Mouse (Mus musculus): ENCODE results near the gene Spata13.

The Spata13 gene

DNA sequence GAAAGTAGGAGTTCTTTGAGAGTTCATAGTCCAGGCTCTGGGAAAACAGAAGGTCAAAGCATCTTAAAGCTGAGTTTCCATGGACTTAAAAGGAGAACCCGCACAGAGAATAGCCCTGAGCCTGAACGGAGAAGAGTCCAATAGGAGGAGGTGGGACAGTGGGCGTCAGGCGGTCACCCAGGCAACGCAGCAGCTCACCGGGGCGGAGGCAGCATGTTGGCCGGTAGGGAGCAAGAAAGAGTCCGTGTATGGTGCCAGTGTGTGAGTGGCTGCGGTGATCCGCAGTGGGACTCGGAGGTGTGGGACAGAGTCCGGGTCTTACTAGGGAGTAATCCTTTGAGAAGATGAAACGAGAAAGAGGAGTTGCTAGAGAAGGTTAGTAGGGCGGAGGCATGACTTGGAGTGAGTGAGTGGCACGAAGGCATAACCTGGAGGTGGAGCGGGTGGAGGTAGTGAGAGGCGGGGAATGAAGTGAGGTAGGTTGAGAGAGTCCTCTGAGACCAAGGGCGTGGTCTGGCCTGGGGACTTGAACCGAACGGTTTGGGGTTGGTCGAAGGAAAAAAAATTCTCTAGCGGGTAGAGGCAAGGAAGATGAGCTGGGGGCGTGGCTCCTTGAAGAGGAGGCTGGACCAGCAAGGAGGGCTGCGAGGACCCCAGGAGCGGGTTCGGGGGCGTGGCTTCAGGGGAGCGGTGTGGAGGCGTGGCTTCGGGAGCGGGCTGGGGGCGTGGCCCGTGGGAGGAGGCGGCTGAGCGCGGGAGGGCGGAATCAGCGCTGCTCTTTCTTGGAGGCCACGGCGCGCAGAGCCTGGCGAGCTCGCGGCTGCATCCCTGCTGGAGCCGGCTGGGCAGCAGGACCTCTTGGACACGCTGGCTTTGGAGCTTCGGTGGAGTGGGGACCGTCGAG lies at the start of gene Spata13:
Gene Spata13, plus strand, starts transcription at position 41 of the 904 bp plus-strand sequence.
- peak; percentile 57 for DNase-seq

DNA sequence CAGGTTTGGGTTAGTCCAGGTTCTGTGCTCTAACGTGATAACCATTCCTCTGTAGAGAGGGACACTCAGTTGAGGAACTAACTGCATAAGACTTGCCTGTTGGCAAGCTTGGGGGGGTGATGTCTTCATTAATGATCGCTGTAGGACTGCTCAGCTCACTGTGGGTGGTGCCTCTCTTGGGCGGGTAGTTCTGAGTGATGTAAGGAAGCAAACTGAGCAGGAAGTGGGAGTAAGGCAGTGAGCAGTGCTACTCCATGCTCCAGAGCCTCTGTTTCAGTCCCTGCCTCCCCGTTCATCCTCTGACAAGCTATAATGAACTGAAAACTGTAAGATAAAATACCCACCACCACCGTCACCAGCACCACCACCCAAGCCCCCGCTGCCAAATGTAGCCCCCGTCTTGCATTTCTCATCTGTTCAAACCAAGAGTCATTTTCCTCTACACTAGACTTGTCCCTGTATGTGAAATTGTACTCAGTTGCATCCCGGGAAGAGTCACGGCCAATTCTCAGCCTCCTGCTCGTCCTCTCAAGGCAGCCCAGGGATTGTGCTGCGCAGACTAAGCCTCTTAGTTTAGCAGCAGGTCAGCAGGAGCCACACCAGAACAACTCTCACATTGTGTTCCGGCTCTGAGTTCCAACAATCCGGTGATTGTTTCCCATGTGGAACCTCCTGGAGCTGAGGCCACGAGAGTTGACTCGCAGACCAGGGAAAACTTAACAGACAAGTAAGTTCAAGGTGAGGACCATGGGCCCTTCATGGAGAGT lies 46.9 kb upstream of the Spata13 start:
- no peak for DNase-seq

DNA sequence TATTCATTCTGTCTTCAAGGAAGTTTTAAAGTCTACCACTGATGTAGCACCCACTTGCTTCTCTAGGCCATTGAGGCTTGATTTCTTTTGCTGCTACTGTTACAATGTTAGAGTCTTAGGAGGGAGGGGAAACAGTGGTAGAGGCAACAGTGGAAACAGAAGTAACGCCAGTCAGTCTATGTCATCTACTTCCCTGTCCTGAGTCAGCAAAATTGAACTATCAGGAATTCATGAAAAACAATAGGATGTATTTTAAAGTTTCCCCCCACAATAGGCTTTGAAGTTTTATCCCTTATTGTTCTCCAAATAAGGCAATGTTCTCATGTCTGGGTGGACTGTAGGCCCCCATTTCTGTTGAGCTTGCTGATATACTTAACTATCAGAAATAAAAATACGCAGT lies 44.8 kb upstream of the Spata13 start:
- DNase-seq: no peak

DNA sequence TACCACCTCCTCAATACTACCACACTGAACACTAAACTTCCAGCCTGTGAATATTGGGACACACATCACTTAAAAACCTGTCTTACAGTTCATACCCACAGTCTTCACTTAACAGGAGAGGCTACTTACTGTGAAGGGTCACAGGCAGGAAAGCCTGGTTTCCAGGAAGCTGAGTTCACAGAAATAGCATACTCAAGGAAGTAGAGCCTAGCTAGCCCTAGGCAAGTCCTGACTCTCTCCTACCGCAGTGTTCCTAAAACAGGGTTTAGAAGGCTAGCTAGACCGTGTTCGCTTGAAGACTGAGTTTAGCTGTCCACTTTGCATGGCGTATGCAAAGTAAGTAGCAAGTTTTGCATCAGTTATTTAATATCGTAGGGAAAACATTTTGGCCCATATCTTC lies 41.5 kb upstream of the Spata13 start:
- no peak for DNase-seq

DNA sequence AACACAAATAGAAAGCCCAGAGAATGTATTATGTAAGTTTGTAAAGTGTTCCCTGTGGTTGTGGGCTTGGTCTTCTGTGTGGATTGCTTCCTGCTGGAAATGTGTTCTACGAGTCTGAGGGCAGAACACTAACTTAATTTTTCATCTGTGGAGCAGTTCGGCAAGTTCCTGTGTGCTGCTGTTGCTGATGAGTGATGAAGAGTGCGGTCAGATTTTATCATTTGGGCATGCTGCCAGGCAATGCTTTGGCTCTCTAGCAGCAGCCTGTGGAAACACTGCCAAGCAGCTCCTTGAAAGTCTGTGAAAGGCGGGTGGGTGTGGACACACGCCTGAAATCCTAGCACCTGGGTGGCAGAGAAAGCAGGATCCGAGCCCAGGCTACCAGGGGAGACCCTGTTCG lies 41.0 kb upstream of the Spata13 start:
- no peak for DNase-seq

DNA sequence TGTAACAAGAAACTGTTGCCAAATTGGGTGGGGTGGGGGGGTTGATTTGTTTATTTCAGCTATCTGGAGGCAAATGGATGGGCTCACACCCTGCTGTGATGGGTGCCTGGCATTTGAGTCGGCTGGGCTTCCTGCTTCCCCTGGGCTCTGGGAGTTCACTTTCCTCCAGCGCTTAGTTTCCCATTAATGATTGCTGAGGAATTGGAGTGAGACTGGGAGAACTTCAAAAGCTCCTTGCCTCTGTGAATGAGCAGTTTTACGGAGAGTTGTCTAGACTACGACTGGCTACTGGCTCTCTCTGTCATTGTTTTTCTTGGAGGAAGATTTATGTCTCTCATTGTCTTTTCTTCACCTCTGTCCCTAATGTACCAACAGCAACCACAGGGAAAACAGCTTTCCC lies 36.2 kb upstream of the Spata13 start:
- no peak for DNase-seq

DNA sequence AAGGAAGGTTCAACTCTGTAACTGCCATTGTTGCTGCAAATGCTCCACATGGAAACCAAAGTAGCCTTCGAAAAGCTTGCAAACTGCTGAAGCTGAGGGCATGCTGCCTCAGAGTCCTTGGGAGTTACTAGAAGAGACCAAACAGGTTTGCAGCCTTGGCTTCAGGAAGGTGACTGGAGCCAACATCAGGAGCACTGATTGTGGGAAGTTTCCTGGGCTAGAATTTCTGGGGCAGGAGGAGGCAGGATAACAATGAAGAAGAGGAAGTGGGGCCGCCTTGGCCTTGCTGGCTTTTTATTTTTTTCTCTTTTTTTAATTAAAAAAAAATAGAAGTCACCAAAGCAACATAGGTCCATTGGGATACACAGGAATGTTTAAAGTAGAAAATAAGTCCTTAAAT lies 34.8 kb upstream of the Spata13 start:
- no peak for DNase-seq

DNA sequence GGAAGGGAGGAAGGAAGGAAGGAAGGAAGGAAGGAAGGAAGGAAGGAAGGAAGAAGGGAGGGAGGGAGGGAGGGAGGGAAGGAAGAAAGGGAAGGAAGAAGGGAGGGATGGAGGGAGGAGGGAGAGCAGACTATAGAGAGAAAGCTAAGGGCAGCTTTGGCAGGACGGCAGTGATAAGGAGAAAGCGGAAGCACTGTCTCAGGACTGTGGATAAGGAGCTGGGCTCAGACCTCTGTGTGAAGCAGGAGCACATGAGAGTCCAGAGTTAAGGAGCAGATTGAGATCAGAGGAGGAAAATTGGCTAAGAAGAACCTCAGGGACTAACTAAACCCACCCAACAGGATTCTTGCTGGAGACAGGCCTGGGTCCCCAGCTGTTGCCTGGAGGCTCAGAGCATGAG lies 28.2 kb upstream of the Spata13 start:
- DNase-seq: no peak

DNA sequence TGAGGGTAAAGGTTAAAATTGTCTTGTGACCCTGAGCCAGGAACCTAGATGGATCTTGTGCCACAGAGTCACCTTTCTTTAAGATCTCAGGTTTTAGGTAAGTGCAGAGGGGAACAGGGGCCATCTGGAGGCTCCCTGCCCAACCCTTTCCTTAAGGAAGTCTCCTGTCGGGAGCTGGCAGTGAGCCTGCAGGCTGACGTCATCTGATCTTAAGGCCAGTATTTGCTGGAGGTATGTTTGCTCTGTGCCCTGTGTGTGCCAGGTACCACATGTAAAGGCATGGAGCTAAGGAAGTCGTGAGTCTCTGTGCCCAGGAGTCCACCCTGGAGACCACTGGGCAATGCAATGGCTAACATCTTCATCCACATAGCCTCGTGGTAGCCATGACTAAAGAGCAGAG lies 27.6 kb upstream of the Spata13 start:
- DNase-seq: no peak

DNA sequence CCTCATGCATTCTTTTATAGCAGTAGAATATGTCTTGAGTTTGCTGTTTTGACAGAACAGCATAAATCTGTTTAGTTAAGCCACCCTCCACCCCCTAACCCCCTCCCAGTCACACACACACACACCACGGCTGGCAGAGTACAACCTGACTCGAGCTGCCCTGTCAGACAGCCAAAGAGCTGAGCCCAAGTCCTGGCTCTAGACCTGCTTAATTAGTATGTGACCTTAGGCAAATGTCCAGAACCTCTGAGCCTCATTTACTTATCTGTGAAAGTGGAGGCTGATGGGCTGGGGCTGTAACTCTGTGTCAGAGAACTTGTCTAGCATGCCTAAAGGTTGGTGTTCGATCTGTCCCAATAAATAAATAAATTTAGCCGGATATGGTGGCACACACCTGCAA lies 26.1 kb upstream of the Spata13 start:
- no peak for DNase-seq

DNA sequence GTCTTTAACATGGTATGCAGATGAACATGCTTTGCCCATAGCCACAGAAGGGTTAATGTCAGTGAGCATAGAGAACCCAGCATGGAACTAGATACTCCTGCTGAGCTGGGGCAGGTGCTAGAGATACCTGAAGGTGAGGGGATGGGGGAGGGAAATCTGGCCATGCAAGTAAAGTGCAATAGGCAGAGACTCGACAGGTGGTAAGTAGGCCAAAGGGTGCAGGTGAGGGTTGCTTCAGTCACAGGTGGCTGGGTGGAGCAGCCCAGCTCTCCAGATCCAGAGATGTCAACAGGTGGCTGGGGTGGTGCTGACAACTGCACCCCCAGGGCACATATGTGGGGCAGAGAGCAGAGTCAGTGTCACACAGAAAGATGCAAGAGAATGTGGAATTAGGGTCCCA lies 24.6 kb upstream of the Spata13 start:
- DNase-seq: no peak

DNA sequence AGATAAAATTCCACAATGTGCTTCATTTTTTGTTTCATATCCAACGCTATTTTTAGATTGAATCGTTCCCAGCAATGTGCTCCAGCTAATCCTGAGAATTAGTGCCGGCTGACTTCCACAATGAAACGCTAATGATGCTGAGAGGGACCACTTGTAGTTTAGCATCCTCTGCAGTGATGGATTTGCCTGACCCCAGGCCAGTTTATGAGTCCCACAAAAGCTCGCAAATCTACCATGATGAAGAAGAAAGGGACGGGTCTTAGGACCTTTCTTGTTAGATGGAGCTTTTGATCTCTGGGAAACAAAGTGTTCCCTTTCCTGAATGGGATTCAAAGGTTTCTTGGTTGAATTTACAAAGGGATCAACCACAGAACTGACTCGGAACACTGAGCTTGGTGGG lies 21.1 kb upstream of the Spata13 start:
- no peak for DNase-seq

DNA sequence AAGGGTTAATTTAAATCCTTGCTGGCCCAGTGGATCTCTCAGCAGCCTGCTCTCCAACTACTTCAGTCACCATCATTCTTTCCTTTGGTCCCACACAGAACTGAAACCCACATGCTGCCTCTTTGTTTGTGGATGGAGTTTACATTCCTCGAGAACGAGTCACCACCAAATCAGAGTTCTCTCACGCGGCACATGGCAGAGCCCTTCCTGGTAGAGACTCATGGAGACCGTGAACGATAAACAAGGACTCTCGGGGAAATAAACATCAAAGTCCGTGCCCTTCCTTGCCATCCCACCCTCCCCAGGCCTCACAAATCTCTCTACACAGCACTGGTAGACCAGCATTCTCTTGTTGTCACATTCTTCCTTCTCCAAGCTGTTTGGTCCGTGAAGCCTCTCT lies 12.7 kb upstream of the Spata13 start:
- no peak for DNase-seq

DNA sequence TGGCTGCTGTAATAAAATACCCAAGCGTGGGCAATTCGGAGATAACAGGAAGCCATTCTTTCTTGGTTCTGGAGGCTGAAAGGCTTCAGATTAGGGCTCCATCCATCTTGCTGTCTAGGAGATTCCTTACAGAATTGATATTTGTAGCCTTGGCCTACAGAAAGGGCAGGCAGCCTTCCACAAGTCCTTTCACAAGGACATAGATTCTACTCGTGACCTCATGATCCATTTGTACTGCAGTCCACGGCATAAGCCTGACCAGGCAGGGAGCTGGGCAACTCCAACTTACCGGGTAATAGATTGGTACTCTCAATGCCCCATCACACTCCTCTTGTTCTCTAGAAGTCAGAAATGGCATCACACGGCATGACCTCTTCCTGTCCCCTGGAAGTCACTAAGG lies 8.3 kb upstream of the Spata13 start:
- no peak for DNase-seq

DNA sequence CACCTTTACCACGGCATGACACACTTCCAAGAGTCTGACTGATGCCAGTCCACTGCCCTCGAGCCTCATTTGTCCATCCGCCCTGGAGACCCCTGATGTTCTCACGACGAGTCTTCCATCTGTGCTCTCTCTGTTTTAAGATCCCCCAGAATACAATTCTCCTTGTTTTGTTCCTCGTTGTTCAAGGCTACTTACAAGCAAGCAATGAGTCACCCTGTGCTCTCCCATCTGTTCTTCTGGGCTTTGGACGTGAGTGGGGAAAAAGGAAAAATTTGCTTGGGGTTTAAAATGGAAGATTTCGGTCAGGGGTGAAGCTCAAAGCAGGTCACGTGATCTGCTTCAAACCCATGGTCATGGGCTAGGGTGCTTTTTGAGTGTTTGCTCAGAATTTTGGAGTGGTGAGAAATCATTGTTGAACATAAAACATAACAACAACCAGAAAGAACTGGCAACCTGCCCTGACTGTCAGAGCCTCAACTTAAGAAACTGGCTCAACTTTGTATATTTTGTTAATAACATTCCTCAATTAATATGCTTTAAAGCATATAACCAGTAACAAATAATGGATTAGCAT lies 3.8 kb upstream of the Spata13 start:
- no peak for DNase-seq

DNA sequence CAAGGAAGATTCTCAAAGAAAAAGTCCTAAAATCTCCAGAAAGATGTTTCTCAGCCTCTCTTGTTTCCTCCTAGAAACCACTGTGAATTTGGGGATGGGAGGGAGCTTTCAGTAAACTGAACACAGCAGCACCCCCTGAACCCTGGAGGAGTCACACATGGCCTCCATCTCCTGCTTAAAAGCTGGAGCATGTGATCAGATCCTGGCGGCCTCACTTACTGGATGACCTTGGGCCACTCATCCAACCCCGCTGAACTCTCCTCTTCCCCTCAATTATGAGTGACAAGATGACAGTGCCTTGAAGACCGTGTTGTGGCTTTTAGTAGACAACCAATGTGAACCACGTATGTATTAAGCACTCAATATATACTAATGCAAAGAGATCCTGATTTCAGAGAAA lies 2.8 kb upstream of the Spata13 start:
- DNase-seq: no peak

DNA sequence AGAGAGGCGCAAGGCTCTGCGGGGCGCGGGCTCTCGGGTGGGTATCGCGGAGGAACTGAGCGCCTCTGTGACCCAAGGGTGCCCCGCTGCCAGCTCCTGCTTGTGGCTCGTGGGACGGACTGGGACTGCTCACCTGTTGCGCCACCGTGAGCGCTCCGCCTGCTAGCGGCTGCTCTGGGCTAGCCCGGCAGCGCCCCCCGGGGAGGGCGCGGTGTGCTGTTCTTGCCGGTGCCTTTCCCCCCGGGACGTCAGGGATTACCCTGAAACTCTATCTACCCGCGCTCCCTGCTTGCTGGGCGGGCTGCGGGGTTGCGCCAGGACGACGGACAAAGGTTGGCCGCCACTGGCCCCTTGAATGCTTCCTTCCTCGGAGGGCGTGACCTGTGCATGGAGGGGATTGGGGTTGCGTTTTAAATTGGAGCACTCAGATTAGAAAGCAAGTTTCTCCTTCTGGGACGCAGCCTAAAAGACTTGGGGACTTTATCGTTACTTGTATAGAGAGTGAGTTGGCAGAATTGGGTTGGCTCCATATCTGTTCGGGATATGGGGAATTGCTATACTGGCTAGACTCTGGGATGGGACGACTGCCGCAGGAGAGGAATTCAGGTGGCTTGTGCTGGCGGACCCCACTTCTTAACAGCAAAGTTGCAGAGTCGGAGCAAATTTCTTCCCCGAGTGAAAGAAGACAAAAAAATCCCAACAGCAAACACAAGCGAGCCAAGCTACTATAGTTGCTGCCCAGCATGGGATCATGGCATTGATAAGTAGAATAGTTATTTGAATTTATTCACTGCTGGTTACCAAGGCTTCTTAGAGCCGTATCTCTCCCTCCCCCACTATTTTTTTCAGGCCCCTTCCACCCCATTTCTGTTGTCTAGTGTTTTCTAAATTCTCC lies 1.3 kb downstream of the Spata13 start:
- DNase-seq: no peak

DNA sequence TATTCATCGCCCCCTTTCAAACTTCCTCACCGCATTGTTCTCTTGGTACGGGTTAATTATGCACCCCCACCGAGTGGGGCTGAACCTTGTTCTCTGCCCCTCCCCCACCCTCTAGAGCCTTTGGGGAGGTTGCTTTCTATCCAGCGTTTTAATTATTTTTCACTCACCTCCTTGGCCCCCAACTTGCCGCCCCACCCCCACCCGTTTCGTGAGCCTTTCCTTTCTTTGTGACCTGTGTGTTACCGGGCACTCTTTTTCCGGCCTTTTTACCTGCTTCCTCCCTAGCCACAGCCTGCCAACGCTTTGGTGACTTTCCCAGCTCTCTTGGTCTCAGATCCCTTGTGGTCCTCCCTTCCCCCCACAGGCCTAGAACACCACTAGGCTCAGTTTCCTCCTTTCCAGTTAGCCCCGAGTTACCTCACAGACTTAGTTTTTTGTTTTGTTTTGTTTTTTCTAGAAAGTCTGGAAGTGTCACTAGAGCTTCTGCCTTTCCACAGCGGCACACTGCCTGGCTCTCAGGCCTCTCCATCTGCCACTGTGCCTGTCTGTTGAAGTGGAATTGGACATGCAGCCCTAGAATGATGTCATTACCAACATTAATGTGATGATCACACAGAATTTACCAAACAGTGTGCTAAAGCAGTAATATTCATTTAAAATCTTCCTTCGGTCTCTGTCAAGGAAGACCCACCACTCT lies 2.3 kb downstream of the Spata13 start:
- DNase-seq: no peak

DNA sequence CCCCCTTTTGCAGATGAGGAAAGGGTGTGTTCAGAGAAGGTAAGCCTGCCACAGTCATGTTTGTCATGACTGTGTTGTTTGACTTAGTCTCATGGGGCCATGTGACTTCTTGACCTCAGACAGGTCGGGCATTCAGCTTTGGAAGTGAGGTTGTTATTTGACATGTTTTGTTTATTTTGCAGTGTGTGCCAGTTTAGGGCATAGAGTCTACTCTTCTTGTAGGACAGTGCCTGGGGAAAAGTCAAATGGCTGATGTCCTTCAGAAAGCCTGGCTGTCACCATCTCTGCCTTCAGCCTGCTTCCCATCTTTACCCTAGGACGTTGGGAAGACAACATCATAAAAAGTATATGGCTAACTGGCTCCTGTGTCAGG lies 2.8 kb downstream of the Spata13 start:
- no peak for DNase-seq

DNA sequence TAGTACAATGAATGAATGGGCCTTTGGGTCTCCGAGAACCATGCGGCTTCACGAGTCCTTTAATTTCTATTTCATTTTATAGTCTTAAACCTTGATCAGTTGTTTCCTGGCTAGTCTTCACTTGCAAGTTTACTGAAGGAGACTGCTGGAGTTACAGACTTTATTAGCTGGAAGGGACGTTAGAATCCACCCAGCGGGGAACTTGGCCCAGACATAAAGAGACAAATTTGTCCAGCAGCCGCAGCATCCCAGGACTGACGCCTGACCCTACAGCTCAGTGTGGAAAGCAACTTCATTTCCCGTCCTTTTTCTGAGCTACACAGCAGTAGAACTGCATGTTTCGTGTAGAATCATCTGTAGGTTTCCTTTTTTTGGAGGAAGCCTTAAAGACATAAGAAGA lies 3.2 kb downstream of the Spata13 start:
- DNase-seq: no peak

DNA sequence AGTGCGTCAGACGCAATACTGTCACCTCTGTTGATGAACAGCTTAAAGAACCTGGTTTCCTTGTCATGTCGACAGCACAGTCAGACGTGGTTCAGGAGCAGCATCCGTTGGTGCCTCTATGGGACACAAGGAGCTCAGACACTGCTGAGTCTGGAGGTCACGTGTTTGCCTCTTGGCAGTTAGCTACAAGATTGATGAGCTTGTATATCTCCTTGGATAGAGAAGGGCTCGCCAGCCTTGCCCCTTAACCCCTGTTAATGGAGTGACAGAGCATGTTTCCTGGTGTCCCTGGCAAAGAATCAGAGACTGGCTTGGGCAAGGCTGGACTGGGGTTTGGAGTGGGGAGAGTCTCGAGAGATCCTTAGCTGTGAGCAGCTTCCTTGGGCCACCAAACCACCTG lies 4.4 kb downstream of the Spata13 start:
- no peak for DNase-seq

DNA sequence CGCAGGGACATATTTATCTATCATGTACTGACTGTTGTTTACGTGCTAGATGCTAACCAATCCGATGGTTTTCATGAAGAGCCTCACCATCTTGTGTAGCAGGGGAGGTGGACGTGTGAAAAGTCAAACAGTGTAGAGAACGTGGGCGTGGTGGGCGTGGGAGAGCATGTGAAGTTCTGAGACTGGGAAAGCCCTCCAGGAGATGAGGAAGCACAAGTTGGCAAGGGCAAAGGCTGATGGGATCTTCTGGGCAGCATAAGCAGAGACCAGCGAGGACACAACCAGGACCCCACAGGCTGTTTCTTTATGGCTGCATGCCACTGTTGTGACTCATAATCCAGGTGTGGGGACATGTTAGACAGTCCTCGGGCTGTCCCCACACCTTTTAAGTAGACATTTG lies 5.4 kb downstream of the Spata13 start:
- DNase-seq: no peak
